ENCODE assay signal across 8 mouse cellular contexts in genomic region chr12:58212924-58213450, GRCm38 (mm10). TPM values are rescaled to one million over a fixed set of nuclear protein-coding genes. Genes with fewer than 3 reads are reported as not detected.
A peak's percentile ranks its signal among the peaks of the same experiment; 100 is the strongest.
DNase-seq lines count a peak whose midpoint lies in the region; ATAC-seq and TF ChIP-seq lines count a peak whose summit lies in the region.

No protein-coding gene starts in this region.

- no peak for ATAC-seq in embryonic facial prominence, embryonic 14.5 days (ENCODE audit: low read depth)
- ATAC-seq in intestine, embryonic 15.5 days, result peak; percentile 21; the same call in 1 of the 2 replicates
- no peak for ATAC-seq in liver, embryonic 15.5 days (ENCODE audit: insufficient read depth)
- no peak for ATAC-seq in erythroblast, adult 5-6 weeks (replicated peaks; ENCODE audit: low FRiP score, poor library complexity, severe bottlenecking)

- H3K9me3 ChIP-seq in embryonic facial prominence, embryonic 14.5 days (ENCODE audit: control insufficient read depth, low read length), result no peaks in the 10 kb centered on the region
- no peaks in the 10 kb centered on the region for H3K9me3 ChIP-seq in intestine, embryonic 15.5 days
- H3K9me3 ChIP-seq in liver, embryonic 15.5 days (replicated peaks), result no peaks in the 10 kb centered on the region

- H3K4me3 ChIP-seq in embryonic facial prominence, embryonic 14.5 days (ENCODE audit: low read depth, low read length), result peak overlapping the region; percentile 47
- peak overlapping the region; percentile 47 for H3K4me3 ChIP-seq in intestine, embryonic 15.5 days (replicated peaks)
- H3K4me3 ChIP-seq in liver, embryonic 15.5 days (replicated peaks), result no peak overlapping the region
- peak overlapping the region; percentile 50 for H3K4me3 ChIP-seq in small intestine, adult 2 months (ENCODE audit: low read depth, low read length)

- H3K4me2 ChIP-seq in embryonic facial prominence, embryonic 14.5 days (ENCODE audit: low read depth, low read length), result peak overlapping the region; percentile 92
- peak overlapping the region; percentile 94 for H3K4me2 ChIP-seq in intestine, embryonic 15.5 days (replicated peaks)
- H3K4me2 ChIP-seq in liver, embryonic 15.5 days, result peak overlapping the region; percentile 49; the same call in 1 of the 2 replicates

- H3K27me3 ChIP-seq in embryonic facial prominence, embryonic 14.5 days (replicated peaks; ENCODE audit: control insufficient read depth, insufficient read depth, low read length), result peaks cover 62% of the 10 kb centered on the region
- peaks cover 33% of the 10 kb centered on the region for H3K27me3 ChIP-seq in intestine, embryonic 15.5 days (replicated peaks)
- peaks cover 43% of the 10 kb centered on the region for H3K27me3 ChIP-seq in liver, embryonic 15.5 days
- peaks cover 10% of the 10 kb centered on the region for H3K27me3 ChIP-seq in small intestine, adult 2 months (ENCODE audit: control insufficient read depth, insufficient read depth, low read length)

- 2% methylated on average over 29 of the region's 29 CpGs for WGBS in embryonic facial prominence, embryonic 14.5 days
- WGBS in intestine, embryonic 15.5 days, result 4% methylated on average over 29 of the region's 29 CpGs
- 4% methylated on average over 29 of the region's 29 CpGs for WGBS in liver, embryonic 15.5 days (ENCODE audit: insufficient replicate concordance)
- 5% methylated on average over 29 of the region's 29 CpGs for WGBS in small intestine, adult 2 months

- TF ChIP-seq POLR2A in small intestine, adult 2 months (IDR thresholded peaks at IDR 0.05; ENCODE audit: low read depth, low read length), result no peak

- peak overlapping the region; percentile 59; the same call in 1 of the 2 replicates for H3K9ac ChIP-seq in embryonic facial prominence, embryonic 14.5 days (ENCODE audit: low read depth, low read length)
- H3K9ac ChIP-seq in intestine, embryonic 15.5 days, result no peak overlapping the region
- no peak overlapping the region for H3K9ac ChIP-seq in liver, embryonic 15.5 days

- TF ChIP-seq CTCF in small intestine, adult 2 months (IDR thresholded peaks at IDR 0.05; ENCODE audit: extremely low read depth, insufficient read length, insufficient replicate concordance, low read depth, low read length), result no peak

- H3K4me1 ChIP-seq in embryonic facial prominence, embryonic 14.5 days (ENCODE audit: control insufficient read depth, insufficient read depth, low read length), result peaks cover 21% of the 10 kb centered on the region
- peaks cover 18% of the 10 kb centered on the region for H3K4me1 ChIP-seq in intestine, embryonic 15.5 days (replicated peaks)
- H3K4me1 ChIP-seq in liver, embryonic 15.5 days (replicated peaks), result no peaks in the 10 kb centered on the region; the same call in 1 of the 2 replicates
- H3K4me1 ChIP-seq in small intestine, adult 2 months (ENCODE audit: control insufficient read depth, insufficient read depth, insufficient read length, low read length), result peaks cover 10% of the 10 kb centered on the region

- H3K27ac ChIP-seq in embryonic facial prominence, embryonic 14.5 days (replicated peaks; ENCODE audit: low read depth, low read length), result no peak overlapping the region
- H3K27ac ChIP-seq in intestine, embryonic 15.5 days, result no peak overlapping the region
- H3K27ac ChIP-seq in liver, embryonic 15.5 days (replicated peaks), result no peak overlapping the region
- no peak overlapping the region for H3K27ac ChIP-seq in small intestine, adult 2 months (ENCODE audit: insufficient read depth, low read depth, low read length)

- peak; percentile 20 to 30 for DNase-seq in layer of hippocampus, adult 18-20 months (ENCODE audit: low spot score in 2 of 2)
- DNase-seq in layer of hippocampus, adult 11-12 months (ENCODE audit: low spot score), result no peak
- no peak for DNase-seq in embryonic facial prominence, embryonic 14.5 days (ENCODE audit: low spot score)
- DNase-seq in thymus, postnatal 10 days (ENCODE audit: low spot score in 2 of 2), result no peak

- H3K36me3 ChIP-seq in embryonic facial prominence, embryonic 14.5 days (ENCODE audit: control insufficient read depth, insufficient read depth, low read length), result no peaks in the 10 kb centered on the region
- H3K36me3 ChIP-seq in intestine, embryonic 15.5 days, result no peaks in the 10 kb centered on the region
- H3K36me3 ChIP-seq in liver, embryonic 15.5 days (replicated peaks), result no peaks in the 10 kb centered on the region
- no peaks in the 10 kb centered on the region for H3K36me3 ChIP-seq in small intestine, adult 2 months (ENCODE audit: control insufficient read depth, insufficient read depth, low read length)

RNA-seq across cellular contexts. Expression of gene Sstr1, which starts 1.4 kb away (rescaled TPM):
- total RNA-seq in layer of hippocampus, adult 18-20 months (2021), result 10 to 100 TPM; 20.2 to 31.5 TPM
- 0.63 and 1.2 TPM in 2 replicates for polyA plus RNA-seq in embryonic facial prominence, embryonic 14.5 days (2014; fragmentation: Nextera tagmentation; extraction: Ambion mirVana)
- polyA plus RNA-seq in intestine, embryonic 15.5 days (2015; fragmentation: Nextera tagmentation; extraction: Ambion mirVana), result 1.00 and 1.4 TPM in 2 replicates
- not detected in 2 replicates for polyA plus RNA-seq in liver, embryonic 15.5 days (2015; fragmentation: Nextera tagmentation; extraction: Ambion mirVana)
- polyA plus RNA-seq in small intestine, adult 2 months (2012; rRNA removed), result 2.3 and 5.4 TPM in 2 replicates
- total RNA-seq in erythroblast, adult 5-6 weeks (2015; ENCODE audit: low replicate concordance), result not detected in 2 replicates
- total RNA-seq in erythroblast, adult 5-6 weeks (2017; ENCODE audit: low replicate concordance), result not detected in 2 replicates

RNA-seq across cellular contexts. Expression of gene Clec14a, which starts 56.1 kb away (rescaled TPM):
- 1 to 10 TPM; 2.0 to 3.5 TPM for total RNA-seq in layer of hippocampus, adult 18-20 months (2021)
- 14.2 and 14.3 TPM in 2 replicates for polyA plus RNA-seq in embryonic facial prominence, embryonic 14.5 days (2014; fragmentation: Nextera tagmentation; extraction: Ambion mirVana)
- 8.7 and 9.6 TPM in 2 replicates for polyA plus RNA-seq in intestine, embryonic 15.5 days (2015; fragmentation: Nextera tagmentation; extraction: Ambion mirVana)
- polyA plus RNA-seq in liver, embryonic 15.5 days (2015; fragmentation: Nextera tagmentation; extraction: Ambion mirVana), result 6.0 and 6.1 TPM in 2 replicates
- 0.99 and 1.3 TPM in 2 replicates for polyA plus RNA-seq in small intestine, adult 2 months (2012; rRNA removed)
- total RNA-seq in erythroblast, adult 5-6 weeks (2015; ENCODE audit: low replicate concordance), result not detected in 2 replicates
- total RNA-seq in erythroblast, adult 5-6 weeks (2017; ENCODE audit: low replicate concordance), result not detected in 2 replicates

Comparison
In these comparisons a context has a peak if more than half of its experiments do, and no peak if none do; other contexts are left out.
1. DNase-seq: peak in layer of hippocampus, adult 18-20 months (2 of 2); none in layer of hippocampus, adult 11-12 months (single experiment), embryonic facial prominence, embryonic 14.5 days (single experiment) and thymus, postnatal 10 days (0 of 2).
2. Peak in every context shown above with its lines, with median percentiles within 50 percentile points of each other: H3K4me2 ChIP-seq.